Mouse (Mus musculus) hindbrain, embryonic 15.5 days (tissue): ENCODE measurements at regions not wholly inside any gene's neighbourhood (a gene's known extent, or its start where the extent isn't known, plus 50 kb on each side); places are given as distances from the start of the nearest gene placed in this dataset.

Experiments
- ATAC-seq: fragments of 200-750 bp; cut with Nextera tagmentation; 2 replicates; pipeline ENCODE4 v1.8.0; 2017; ENCODE audit warnings: low read depth, moderate number of reproducible peaks, moderate TSS enrichment; ENCODE audit not compliant: low FRiP score
- H3K27ac ChIP-seq: fragments of 300-500 bp; sonication (generic); replicated peaks from 2 replicates; pipeline ENCODE4 v1.5.1; 2015; ENCODE audit warnings: mild to moderate bottlenecking, inconsistent platforms
- H3K27me3 ChIP-seq: fragments of 300-500 bp; sonication (generic); 2 replicates; pipeline ENCODE4 v1.6.1; 2015; ENCODE audit warnings: control low read depth, inconsistent platforms
- H3K36me3 ChIP-seq: fragments of 300-500 bp; sonication (generic); 2 replicates; pipeline ENCODE4 v1.6.1; 2015; ENCODE audit warnings: control low read depth, inconsistent platforms
- H3K4me1 ChIP-seq: fragments of 300-500 bp; sonication (generic); replicated peaks from 2 replicates; pipeline ENCODE4 v1.6.1; 2015; ENCODE audit warnings: control low read depth, inconsistent platforms
- H3K4me2 ChIP-seq: fragments of 300-500 bp; sonication (generic); 2 replicates; pipeline ENCODE4 v1.6.1; 2015; ENCODE audit warnings: moderate library complexity, mild to moderate bottlenecking, inconsistent platforms
- H3K4me3 ChIP-seq: fragments of 300-500 bp; sonication (generic); 2 replicates; pipeline ENCODE4 v1.5.1; 2015; ENCODE audit warnings: mild to moderate bottlenecking, inconsistent platforms
- H3K9ac ChIP-seq: fragments of 300-500 bp; sonication (generic); 2 replicates; pipeline ENCODE4 v1.6.1; 2015; ENCODE audit warnings: inconsistent platforms
- H3K9me3 ChIP-seq: fragments of 300-500 bp; sonication (generic); 2 replicates; pipeline ENCODE4 v1.6.1; 2016; ENCODE audit warnings: control low read depth, inconsistent platforms
- WGBS: fragments of 180-500 bp; shearing (Covaris S2); methylation state at CpG from one replicate; pipeline ENCODE4 v1.1.7; 2015; 5-methylcytosine and 5-hydroxymethylcytosine counted together

DNA sequence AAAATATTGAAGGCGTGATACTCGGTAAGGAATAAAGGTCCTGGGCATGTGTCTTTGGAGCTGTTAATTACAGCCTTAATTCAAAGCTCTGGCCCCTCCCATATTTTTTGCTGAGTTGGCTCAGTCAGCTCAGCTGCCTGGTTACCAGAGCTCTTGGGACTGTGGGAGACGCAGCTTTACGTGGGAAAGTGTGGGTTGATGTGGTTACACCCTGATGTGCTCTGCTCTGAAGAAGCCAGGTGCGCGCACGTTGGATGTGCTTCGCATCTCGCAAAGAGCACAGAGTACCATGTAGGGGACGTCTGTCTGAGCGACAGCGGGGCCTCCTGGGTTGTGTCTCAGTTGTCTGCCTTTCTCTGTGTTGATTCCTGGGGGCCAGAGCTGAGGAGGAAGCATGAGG, 254.8 kb downstream of the Foxo1 start:
- Histone ChIP-seq H3K4me2 (no peak overlapping the region), H3K9me3 (no peaks in the 10 kb centered on the region), H3K27ac (no peak overlapping the region), H3K4me3 (no peak overlapping the region), H3K4me1 (0 out of 2 replicates have a peak, but pooled peaks cover 4% of the 10 kb centered on the region), H3K36me3 (no peaks in the 10 kb centered on the region), H3K27me3 (no peaks in the 10 kb centered on the region), H3K9ac (no peak overlapping the region)
- 80% methylated on average over 12 of the region's 12 CpGs for WGBS
- no peak for ATAC-seq

DNA sequence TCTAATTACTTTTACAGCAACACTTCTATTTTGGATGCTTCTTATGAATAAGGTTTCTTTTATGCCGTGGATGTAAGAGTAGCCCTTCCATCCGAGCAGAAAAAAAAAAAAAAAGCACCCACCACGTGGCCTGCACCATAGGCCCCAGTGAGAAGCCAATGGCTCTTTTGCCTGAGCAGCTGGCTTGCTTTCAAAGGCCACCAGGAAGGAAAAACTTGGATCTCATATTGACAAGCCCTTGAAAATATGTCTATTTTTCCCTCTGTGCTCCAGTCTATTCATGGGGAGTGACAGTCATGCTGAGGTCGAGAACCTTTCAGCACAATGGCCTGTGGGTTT, 252.4 kb downstream of the Foxo1 start:
- H3K9me3 ChIP-seq, result no peaks in the 10 kb centered on the region
- H3K36me3 ChIP-seq, result no peaks in the 10 kb centered on the region
- 38% methylated on average over 4 of the region's 4 CpGs for WGBS
- no peak; the same call in 1 of the 2 replicates for ATAC-seq
- 0 out of 2 replicates have a peak, but pooled peaks cover 4% of the 10 kb centered on the region for H3K4me1 ChIP-seq
- no peaks in the 10 kb centered on the region for H3K27me3 ChIP-seq
- H3K27ac ChIP-seq, result no peak overlapping the region
- no peak overlapping the region for H3K4me3 ChIP-seq
- H3K9ac ChIP-seq, result no peak overlapping the region
- no peak overlapping the region for H3K4me2 ChIP-seq

DNA sequence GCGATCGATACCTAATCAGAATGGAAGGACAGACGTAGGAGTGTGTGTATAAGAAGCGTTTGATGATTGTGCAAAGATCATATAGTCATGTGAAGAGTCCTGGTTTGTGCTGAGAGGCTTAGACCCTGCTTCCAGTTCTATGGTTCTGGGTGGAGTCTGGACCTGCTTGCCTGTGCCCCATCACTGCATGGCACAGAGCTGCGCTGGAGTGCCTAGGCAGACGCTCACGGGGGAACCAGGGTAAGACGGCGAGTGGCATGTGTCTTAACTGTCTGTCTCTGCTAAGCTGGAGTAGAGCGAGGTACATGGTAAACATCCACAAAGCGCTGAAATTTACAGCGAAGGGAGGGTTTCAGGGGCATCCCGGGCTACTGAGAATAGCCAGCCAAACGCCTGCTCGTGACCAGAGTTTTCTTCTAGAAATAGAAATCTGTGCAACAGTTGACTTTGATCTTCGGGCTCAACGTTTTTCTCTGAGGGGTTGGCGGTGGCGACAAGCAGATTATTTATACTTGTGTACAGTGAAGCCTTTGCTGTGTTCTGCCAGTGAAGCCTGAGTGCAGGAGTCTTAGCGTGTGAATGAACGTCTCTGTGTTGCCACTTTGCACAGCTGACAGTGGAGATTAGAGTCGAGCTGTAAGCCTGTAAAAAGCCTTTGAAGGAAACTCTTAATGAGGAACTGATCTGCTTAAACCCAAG, 251.9 kb downstream of the Foxo1 start:
- no peak for ATAC-seq

DNA sequence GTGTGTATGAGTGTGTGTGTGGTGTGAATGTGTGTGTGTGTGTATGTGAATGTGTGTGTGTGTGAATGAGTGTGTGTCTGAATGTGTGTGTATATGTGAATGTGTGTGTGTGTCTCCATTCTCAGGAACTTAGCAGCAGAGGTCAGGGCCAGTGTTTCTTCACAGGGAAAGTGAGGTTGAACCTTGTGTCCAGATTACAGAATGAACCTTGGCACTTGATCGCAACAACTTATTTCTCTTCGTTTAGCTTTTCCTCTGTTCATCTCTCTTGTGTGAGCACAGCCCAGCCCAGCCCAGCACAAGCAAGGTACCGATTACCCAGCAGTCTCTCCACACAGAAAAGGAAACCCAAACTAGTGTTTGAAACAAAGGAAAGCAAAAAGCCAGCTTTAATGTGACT, 249.7 kb downstream of the Foxo1 start:
- H3K4me1 ChIP-seq, result 0 out of 2 replicates have a peak, but pooled peaks cover 4% of the 10 kb centered on the region
- WGBS, result 94% methylated on average over 3 of the region's 3 CpGs
- H3K9ac ChIP-seq, result no peak overlapping the region
- ATAC-seq, result no peak
- no peak overlapping the region for H3K4me2 ChIP-seq
- no peaks in the 10 kb centered on the region for H3K9me3 ChIP-seq
- no peak overlapping the region for H3K4me3 ChIP-seq
- H3K27ac ChIP-seq, result no peak overlapping the region
- H3K36me3 ChIP-seq, result no peaks in the 10 kb centered on the region
- H3K27me3 ChIP-seq, result no peaks in the 10 kb centered on the region

More for the DNA sequence above, 251.9 kb downstream of the Foxo1 start:
- no peak overlapping the region for H3K9ac ChIP-seq
- no peak overlapping the region for H3K4me2 ChIP-seq
- H3K4me1 ChIP-seq, result 0 out of 2 replicates have a peak, but pooled peaks cover 4% of the 10 kb centered on the region
- WGBS, result 75% methylated on average over 22 of the region's 22 CpGs
- H3K4me3 ChIP-seq, result no peak overlapping the region
- H3K27ac ChIP-seq, result no peak overlapping the region
- no peaks in the 10 kb centered on the region for H3K27me3 ChIP-seq
- no peaks in the 10 kb centered on the region for H3K9me3 ChIP-seq
- no peaks in the 10 kb centered on the region for H3K36me3 ChIP-seq

DNA sequence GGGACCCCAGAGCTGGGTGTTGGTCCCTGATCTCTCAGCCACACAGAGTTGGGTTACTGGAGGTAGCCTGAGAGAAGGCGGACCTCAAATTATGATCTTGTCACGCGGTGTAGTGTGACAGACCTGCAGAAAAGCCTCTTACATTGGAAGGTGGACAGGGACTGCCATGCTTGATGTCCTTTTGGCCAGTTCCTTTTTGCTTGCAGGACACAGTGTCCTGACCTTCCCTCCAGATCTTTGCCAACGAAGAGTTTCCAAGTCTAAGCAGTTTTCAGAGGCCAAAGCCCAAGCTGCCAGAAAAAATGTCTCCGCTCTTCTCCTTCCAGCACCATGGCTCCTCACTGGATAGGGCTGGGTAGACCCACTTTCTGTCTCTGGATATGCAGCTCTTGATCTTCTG, 248.6 kb downstream of the Foxo1 start:
- ATAC-seq, result no peak
- H3K9me3 ChIP-seq, result no peaks in the 10 kb centered on the region
- whole genome bisulfite sequencing, result 96% methylated on average over 5 of the region's 5 CpGs

DNA sequence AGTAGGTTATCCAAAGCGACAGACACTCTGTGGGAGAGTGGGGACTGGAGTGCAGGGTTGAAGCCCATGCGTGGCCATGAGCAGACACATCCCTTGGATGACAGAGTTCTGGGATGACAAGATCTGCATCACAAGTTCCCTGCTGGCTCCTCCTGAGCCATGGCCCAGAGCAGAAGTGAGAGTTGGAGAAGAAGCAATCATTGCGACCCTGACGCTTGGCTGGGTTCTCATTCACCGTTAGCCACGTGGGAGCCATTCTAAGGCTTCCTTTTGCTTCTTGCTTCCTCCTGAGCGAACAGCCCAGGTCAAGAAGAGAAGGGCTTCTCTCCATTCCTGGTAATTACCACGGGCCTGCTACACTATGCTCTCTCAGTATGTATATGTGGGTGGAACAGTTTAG, 244.6 kb downstream of the Foxo1 start:
- no peaks in the 10 kb centered on the region for H3K27me3 ChIP-seq
- no peak for ATAC-seq
- H3K4me1 ChIP-seq, result 0 out of 2 replicates have a peak, but pooled peaks cover 2% of the 10 kb centered on the region
- WGBS, result 81% methylated on average over 8 of the region's 8 CpGs
- H3K36me3 ChIP-seq, result no peaks in the 10 kb centered on the region
- H3K9ac ChIP-seq, result no peak overlapping the region
- H3K4me3 ChIP-seq, result no peak overlapping the region
- no peaks in the 10 kb centered on the region for H3K9me3 ChIP-seq
- no peak overlapping the region for H3K4me2 ChIP-seq
- no peak overlapping the region for H3K27ac ChIP-seq

More for the DNA sequence above, 248.6 kb downstream of the Foxo1 start:
- H3K27me3 ChIP-seq, result no peaks in the 10 kb centered on the region
- H3K27ac ChIP-seq, result no peak overlapping the region
- no peaks in the 10 kb centered on the region for H3K36me3 ChIP-seq
- H3K9ac ChIP-seq, result no peak overlapping the region
- H3K4me3 ChIP-seq, result no peak overlapping the region
- H3K4me1 ChIP-seq, result 0 out of 2 replicates have a peak, but pooled peaks cover 4% of the 10 kb centered on the region
- H3K4me2 ChIP-seq, result no peak overlapping the region

DNA sequence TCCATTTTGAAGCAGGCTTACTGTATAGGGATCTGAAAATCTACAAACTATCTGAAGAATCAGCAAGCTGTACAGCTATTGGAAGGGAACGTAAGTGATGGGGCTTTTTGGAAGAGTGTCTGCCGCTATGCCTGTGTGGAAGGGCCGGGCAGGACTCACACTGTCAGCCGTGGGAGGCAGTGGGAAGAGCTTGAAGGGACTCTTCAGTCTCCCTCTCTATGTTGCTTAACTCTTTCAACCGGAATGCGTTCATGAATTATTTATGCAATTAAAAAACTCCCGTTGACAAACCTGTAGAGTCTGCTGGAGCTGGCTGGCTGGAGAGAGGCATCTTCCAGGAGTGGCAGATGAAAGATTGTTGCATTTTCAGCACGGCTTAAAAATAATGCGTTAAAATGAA, 243.4 kb downstream of the Foxo1 start:
- no peaks in the 10 kb centered on the region for H3K9me3 ChIP-seq
- no peak overlapping the region for H3K27ac ChIP-seq
- H3K9ac ChIP-seq, result no peak overlapping the region
- no peaks in the 10 kb centered on the region for H3K36me3 ChIP-seq
- 0 out of 2 replicates have a peak, but pooled peaks have one; percentile 12 for ATAC-seq
- H3K4me2 ChIP-seq, result no peak overlapping the region
- 34% methylated on average over 9 of the region's 9 CpGs for WGBS
- H3K4me3 ChIP-seq, result no peak overlapping the region
- H3K27me3 ChIP-seq, result no peaks in the 10 kb centered on the region
- H3K4me1 ChIP-seq, result 0 out of 2 replicates have a peak, but pooled peaks cover 2% of the 10 kb centered on the region

DNA sequence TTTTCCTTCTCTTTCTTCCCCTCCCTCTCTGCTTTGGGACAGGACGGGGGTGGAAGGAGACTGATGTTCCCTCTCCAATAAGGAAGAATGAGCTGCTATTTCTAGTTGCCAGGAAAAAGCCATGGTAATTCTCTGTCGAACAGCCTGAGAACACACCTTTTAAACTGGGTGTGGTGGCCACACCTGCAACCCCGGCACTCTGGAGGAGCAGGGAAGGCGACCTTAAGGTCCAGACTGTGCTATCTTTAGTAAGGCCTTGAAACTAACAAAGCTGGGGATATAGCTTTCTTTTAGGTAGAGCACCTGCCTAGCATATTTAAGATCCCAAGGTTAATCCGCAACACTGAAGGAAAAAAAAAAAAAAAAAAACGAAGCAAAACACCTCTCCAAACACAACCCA, 242.7 kb downstream of the Foxo1 start:
- H3K36me3 ChIP-seq, result no peaks in the 10 kb centered on the region
- H3K27ac ChIP-seq, result no peak overlapping the region
- H3K4me2 ChIP-seq, result peak overlapping the region; percentile 46; the same call in 1 of the 2 replicates
- no peaks in the 10 kb centered on the region for H3K9me3 ChIP-seq
- H3K4me1 ChIP-seq, result 0 out of 2 replicates have a peak, but pooled peaks cover 2% of the 10 kb centered on the region
- ATAC-seq, result 0 out of 2 replicates have a peak, but pooled peaks have one; percentile 8
- H3K27me3 ChIP-seq, result no peaks in the 10 kb centered on the region
- H3K4me3 ChIP-seq, result no peak overlapping the region
- H3K9ac ChIP-seq, result no peak overlapping the region
- WGBS, result 77% methylated on average over 6 of the region's 6 CpGs

DNA sequence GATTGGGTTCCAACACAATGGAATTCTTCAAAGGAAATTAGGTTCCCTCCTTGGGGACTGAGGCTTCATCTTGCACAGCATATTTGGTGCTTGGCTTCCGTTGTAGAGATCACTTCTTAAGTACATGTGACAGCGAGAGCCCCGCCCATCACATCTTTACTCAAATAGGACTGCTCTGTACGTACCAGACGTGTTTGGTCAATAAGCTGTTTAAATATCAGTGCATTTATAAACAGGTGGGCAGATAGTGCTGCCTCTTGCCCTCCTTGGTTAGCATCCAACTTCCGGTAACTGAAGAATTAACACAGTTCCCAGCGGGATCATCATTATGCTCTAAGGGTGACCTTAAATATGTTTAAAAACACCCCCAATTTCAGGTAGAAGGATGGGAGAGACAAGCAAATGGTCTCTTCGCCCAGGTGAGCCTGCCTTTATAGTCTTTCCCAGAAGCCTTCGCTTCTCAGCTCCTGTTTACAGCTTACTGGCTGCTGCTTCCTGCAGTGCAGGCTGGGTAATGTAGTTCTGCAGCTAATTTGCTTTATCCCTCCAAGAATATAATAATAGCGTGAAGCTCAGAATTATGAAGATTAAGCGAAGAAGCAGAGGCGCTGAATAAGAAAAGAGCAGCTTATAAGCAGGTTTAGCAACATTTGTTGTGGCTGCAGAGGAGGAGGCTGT, 242.1 kb downstream of the Foxo1 start:
- H3K9me3 ChIP-seq, result no peaks in the 10 kb centered on the region
- H3K27ac ChIP-seq, result no peak overlapping the region
- H3K4me2 ChIP-seq, result peak overlapping the region; percentile 46
- H3K9ac ChIP-seq, result no peak overlapping the region
- H3K4me1 ChIP-seq, result 0 out of 2 replicates have a peak, but pooled peaks cover 2% of the 10 kb centered on the region
- 62% methylated on average over 12 of the region's 12 CpGs for WGBS
- peak; percentile 85 for ATAC-seq
- H3K27me3 ChIP-seq, result no peaks in the 10 kb centered on the region
- no peaks in the 10 kb centered on the region for H3K36me3 ChIP-seq
- 0 out of 2 replicates have a peak overlapping the region, but pooled peaks have one; percentile 9 for H3K4me3 ChIP-seq

DNA sequence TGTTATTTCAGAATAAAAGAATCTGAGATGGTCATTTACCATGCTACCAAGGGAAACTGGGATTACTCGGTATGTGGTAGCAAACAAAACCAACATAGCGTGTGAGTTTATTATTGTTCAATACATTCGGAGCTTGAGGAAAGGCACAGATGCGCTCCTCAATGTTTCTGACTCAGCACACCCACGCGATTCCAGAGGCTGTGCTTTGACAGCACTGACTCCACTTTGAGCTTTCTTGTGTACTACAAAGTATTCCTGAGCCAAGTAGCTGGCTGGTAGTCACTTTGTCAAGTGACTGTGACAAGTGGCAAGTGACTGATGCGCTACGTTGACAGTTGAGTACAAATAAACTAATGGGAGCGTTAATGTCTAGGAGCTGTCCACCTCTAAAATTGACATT, 235.8 kb downstream of the Foxo1 start:
- H3K9ac ChIP-seq, result no peak overlapping the region
- ATAC-seq, result no peak
- H3K4me1 ChIP-seq, result no peaks in the 10 kb centered on the region
- 85% methylated on average over 9 of the region's 9 CpGs for WGBS
- H3K27me3 ChIP-seq, result no peaks in the 10 kb centered on the region
- no peak overlapping the region for H3K4me3 ChIP-seq
- no peak overlapping the region for H3K4me2 ChIP-seq
- no peak overlapping the region for H3K27ac ChIP-seq
- H3K9me3 ChIP-seq, result no peaks in the 10 kb centered on the region
- no peaks in the 10 kb centered on the region for H3K36me3 ChIP-seq

DNA sequence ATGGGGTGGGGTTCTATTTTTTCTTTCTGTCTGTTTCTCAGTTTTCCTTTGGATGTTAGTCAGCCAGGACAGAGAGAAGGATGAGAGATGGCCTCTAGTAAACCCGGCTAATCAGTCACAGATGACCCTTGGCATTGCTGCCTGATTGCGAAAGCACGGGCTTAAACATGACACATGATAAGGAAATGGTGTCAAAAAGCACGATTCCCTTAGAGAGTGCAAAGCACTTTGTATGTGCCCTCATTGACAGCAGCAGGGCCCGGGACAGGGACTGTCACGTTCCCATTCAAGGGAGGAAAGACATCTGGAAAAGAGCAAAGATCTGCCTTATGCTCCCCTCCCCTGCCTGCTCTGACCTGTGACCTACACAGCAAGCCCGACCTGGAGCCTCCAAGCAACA, 234.1 kb downstream of the Foxo1 start:
- Histone ChIP-seq H3K4me2 (no peak overlapping the region), H3K4me1 (no peaks in the 10 kb centered on the region), H3K9me3 (no peaks in the 10 kb centered on the region), H3K4me3 (no peak overlapping the region), H3K27ac (no peak overlapping the region), H3K27me3 (0 out of 2 replicates have a peak, but pooled peaks cover 2% of the 10 kb centered on the region), H3K9ac (no peak overlapping the region), H3K36me3 (no peaks in the 10 kb centered on the region)
- WGBS, result 59% methylated on average over 7 of the region's 7 CpGs
- no peak for ATAC-seq

DNA sequence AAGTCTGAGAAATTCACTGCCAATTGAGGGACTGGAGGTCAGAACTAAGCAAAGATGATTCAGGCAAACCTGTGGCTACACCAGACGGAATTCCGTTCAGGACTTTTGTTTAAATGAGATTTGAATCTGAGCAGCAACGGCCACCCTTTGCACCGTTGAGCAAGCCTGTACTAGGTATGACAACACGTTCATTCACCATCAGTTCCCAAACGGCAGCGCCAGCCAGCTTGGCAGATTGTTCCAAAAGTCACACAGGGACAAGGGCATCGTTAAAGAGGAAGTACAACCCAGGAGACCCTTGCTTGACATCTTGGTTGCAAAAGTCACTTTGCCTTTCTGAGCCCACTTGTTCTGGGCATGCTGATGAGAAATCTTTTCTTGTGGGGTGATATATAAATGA, 233.5 kb downstream of the Foxo1 start:
- no peak overlapping the region for H3K9ac ChIP-seq
- H3K9me3 ChIP-seq, result no peaks in the 10 kb centered on the region
- H3K4me2 ChIP-seq, result no peak overlapping the region
- WGBS, result 88% methylated on average over 8 of the region's 8 CpGs
- no peak overlapping the region for H3K4me3 ChIP-seq
- H3K27ac ChIP-seq, result no peak overlapping the region
- no peak for ATAC-seq
- no peaks in the 10 kb centered on the region for H3K36me3 ChIP-seq
- H3K27me3 ChIP-seq, result 0 out of 2 replicates have a peak, but pooled peaks cover 2% of the 10 kb centered on the region
- H3K4me1 ChIP-seq, result no peaks in the 10 kb centered on the region
